Mouse (Mus musculus) left cerebral cortex, adult 2 months (tissue): ENCODE data around the gene Myl6. TPM values are rescaled to one million over a fixed set of nuclear protein-coding genes. Genes with fewer than 3 reads are reported as not detected.
"Not testable (repeated sequence)": the region's sequence is repeated elsewhere in the genome, so short reads cannot be mapped to it uniquely, and the experiment has no call there.

ENCODE experiments used
- DNase-seq, 2 experiments: peaks; one replicate each; pipeline ENCODE4 v3.0.0; 2021 to 2022; ENCODE audit warnings: low spot score in 2 of 2, mixed read lengths in 1 of 2; ENCODE audit errors: extremely low spot score in 1 of 2
- H3K27ac ChIP-seq: fragments of 200-600 bp; 2 replicates; pipeline ENCODE4 v1.8.1; 2022
- H3K4me3 ChIP-seq: fragments of 200-600 bp; 2 replicates; pipeline ENCODE4 v1.8.1; 2022
- CTCF ChIP-seq: fragments of 200-600 bp; IDR thresholded peaks from 2 replicates; pipeline ENCODE4 v1.8.1; 2022; ENCODE audit warnings: antibody characterized with exemption, mild to moderate bottlenecking, moderate library complexity
- intact Hi-C: fragments of 180-260 bp; cut with DNase I; formaldehyde crosslinking; loops from one replicate; pipeline ENCODE4 v1.15.1; 2025
- total RNA-seq, 2 experiments: library from RNA; stranded (reverse); gene quantifications; 2 replicates each; pipeline ENCODE4 v1.2.3; 2021

The Myl6 gene
- total RNA-seq, 2 experiments from 2014 or later, result 555 to 562 TPM

DNA sequence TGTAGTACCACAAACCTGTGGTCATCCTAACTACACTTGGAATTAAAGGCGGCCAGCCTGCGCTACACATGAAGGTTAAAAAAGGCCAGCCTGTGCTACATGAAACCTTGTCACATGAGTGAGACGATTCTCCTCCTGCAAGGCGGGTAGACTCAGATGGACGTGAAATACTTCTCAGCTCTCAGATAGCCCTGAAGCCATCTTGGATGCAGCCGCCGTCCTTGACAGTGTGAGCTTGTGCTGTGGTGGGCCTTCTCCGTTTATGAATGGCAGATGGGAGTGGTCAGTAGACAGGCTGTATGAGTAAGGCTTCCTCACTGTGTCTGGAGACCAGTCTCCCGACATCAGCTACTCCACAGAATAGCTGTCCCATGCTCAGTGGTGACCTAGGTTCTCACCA is 15.3 kb upstream of the Myl6 start:
- intact Hi-C loops, result no loop called here
- no peak for DNase-seq
- H3K27ac ChIP-seq, result no peak overlapping the region
- no peak for TF ChIP-seq CTCF
- no peak overlapping the region for H3K4me3 ChIP-seq

- DNase-seq, result no peak
- Histone ChIP-seq H3K27ac (no peak overlapping the region), H3K4me3 (no peak overlapping the region)
- TF ChIP-seq CTCF, result no peak
- intact Hi-C loops, result no loop called here
These were observed 14.3 kb upstream of the Myl6 start for GRCm38 (mm10) chr10:128508260-128508659.

GRCm38 (mm10) chr10:128505974-128506373 is 12.0 kb upstream of the Myl6 start:
- TF ChIP-seq CTCF, result no peak; the same call in 1 of the 2 replicates
- intact Hi-C loops, result no loop called here
- no peak overlapping the region for H3K27ac ChIP-seq
- H3K4me3 ChIP-seq, result no peak overlapping the region
- DNase-seq, result no peak

DNA sequence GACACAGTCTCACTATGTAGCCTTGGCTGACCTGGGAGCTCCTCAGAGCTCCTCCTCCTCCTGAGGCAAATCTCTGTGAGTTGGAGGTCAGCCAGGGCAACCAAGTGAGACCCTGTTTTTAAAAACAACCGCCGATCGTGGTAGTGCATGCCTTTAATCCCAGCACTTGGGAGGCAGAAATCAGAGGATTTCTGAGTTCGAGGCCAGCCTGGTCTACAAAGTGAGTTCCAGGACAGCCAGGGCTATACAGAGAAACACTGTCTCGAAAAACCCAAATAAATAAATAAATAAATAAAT is 11.4 kb upstream of the Myl6 start:
- intact Hi-C loops, H3K27ac ChIP-seq, H3K4me3 ChIP-seq, DNase-seq: not testable (repeated sequence)

DNA sequence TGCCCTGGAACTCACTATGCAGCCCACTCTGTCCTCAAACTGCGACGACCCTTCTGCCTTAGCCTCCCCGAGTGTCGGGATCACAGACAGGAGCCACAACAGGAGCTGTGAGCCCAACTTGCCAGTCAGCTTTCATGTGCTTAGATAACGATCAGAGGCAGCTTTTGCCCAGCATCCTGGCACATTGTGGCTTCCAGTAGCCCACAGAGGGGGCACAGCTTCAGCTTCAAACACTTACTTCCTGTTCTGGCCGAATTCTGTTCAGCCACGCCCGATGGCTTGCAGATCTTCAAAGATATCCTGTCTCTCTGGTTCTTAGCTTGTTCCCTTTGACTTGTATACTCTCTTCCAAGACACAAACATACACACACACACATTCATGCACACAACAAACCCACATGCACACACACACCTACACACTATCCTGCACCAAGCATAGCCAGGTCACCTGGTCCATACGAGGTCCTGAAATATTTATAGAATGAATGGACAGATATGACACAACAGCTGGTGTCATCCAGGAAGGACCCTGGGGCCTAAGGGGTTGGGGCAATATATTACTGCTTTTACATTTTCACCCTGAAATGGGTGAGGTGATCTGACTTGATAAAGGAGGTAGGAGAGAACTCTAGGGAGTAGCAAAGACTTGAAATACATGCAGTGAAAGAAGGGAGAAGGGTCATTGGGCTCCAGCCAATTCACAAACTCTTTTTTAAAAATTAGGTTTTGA is 10.9 kb upstream of the Myl6 start:
- H3K27ac ChIP-seq, result no peak overlapping the region; the same call in 1 of the 2 replicates
- H3K4me3 ChIP-seq, result no peak overlapping the region
- intact Hi-C loops, result no loop called here
- TF ChIP-seq CTCF, result no peak
- no peak for DNase-seq

DNA sequence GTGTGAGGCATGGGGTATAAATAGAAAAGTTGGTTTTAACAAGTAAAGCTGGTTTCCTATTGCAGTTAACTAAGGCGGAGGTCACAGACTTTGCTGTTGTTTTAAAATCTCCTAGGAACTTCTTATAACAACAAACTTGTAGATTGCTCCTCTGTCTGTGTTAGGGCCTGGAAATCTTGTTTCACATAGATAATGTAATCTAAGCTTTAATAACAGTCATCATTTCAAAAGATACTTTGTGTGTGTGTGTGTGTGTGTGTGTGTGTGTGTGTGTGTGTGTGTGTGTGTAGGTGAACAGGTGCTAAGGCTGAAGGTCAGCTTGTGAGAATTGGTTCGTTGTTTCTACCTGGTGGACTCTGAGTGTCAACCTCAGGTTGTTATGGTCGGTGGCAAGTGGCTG is 10.1 kb upstream of the Myl6 start:
- TF ChIP-seq CTCF, result no peak
- Histone ChIP-seq H3K4me3 (no peak overlapping the region), H3K27ac (no peak overlapping the region; the same call in 1 of the 2 replicates)
- DNase-seq, result no peak
- intact Hi-C loops, result no loop called here

- intact Hi-C loops, result loop anchor here (2.0 kb wide), 1 partner anchor 21 kb away; the partner anchor contains the start of gene Esyt1
- no peak for TF ChIP-seq CTCF
- DNase-seq, result no peak
- Histone ChIP-seq H3K4me3 (no peak overlapping the region), H3K27ac (peak overlapping the region; percentile 8; the same call in 1 of the 2 replicates)
These were observed 9.6 kb upstream of the Myl6 start for GRCm38 (mm10) chr10:128503532-128503931.

GRCm38 (mm10) chr10:128502341-128502740 is 8.4 kb upstream of the Myl6 start:
- no peak overlapping the region for H3K27ac ChIP-seq
- TF ChIP-seq CTCF, result no peak
- DNase-seq, result no peak
- H3K4me3 ChIP-seq, result no peak overlapping the region
- intact Hi-C loops, result loop anchor here (2.0 kb wide), 1 partner anchor 22 kb away; the partner anchor contains the start of gene Esyt1

GRCm38 (mm10) chr10:128499116-128499671 is 5.2 kb upstream of the Myl6 start:
- intact Hi-C loops, result no loop called here
- peak in 1 of 2 experiments; percentile 60 for DNase-seq
- peak overlapping the region; percentile 84 for H3K27ac ChIP-seq
- TF ChIP-seq CTCF, result no peak
- peak overlapping the region; percentile 65 for H3K4me3 ChIP-seq

DNA sequence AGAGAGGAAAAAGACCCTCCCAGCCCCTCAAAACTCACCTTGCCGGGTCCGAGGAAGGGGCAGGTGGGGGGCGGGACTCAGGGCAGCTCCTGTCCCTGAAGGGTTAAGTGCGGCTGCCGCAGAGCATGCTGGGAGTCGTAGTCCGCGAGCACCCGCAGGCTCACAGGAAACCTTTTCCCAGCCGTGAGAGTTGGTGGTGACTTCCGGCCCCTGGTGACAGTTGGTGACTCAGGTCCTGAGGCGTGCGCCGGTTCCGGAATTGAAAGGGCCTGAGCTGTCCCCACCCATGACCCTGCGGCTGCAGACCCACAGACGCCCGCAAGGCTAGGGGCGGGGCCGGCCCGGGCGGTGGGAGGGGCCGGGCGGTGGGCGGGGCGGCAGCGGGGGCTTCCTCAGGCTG is 4.6 kb upstream of the Myl6 start, which contains the start of gene Myl6b:
TSS of gene Myl6b (minus strand) at position 96 of the 400 bp plus-strand sequence.
- Histone ChIP-seq H3K27ac (peak within 1 kb of the TSS; percentile 84), H3K4me3 (peak within 1 kb of the TSS; percentile 65)
- no peak; the same call in 1 of the 2 replicates for TF ChIP-seq CTCF
- intact Hi-C loops, result no loop called here
- peak; percentile 94 to 95 for DNase-seq

DNA sequence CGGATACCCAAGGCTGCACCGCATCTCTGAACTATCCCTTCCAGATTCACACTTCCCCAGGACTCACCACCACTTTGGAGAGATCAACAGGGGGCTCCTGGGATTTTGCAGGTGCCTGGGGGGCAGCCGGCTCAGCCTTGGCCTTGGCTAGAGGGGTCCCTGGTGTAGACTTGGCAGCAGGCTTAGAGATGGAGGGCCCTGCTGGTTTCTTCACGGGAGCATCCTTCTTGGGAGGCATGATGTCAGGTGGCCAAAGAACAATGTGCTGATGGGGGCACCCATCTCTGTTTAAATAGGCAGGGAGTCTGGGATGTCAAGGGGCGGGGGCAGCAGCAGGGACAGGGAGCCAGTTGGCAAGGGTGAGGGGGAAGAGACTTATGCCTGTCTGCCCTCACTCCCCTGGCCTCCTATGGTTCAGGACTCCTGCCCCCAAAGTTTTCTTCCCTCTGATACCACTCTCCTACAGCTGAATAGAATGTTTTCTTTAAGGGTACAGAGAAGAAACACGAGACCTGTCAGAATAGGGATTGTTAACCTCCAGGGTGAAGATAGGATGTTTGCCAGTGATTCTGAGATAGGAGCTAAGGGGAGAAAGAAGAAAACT is 3.3 kb upstream of the Myl6 start:
- TF ChIP-seq CTCF, result no peak
- H3K4me3 ChIP-seq, result no peak overlapping the region
- DNase-seq, result no peak
- H3K27ac ChIP-seq, result no peak overlapping the region
- intact Hi-C loops, result no loop called here

GRCm38 (mm10) chr10:128496509-128497077 is 2.6 kb upstream of the Myl6 start:
- intact Hi-C loops, result no loop called here
- no peak for TF ChIP-seq CTCF
- DNase-seq, result no peak
- Histone ChIP-seq H3K27ac (no peak overlapping the region; the same call in 1 of the 2 replicates), H3K4me3 (no peak overlapping the region)
